Mouse (Mus musculus) embryonic facial prominence, embryonic 11.5 days (tissue): ENCODE results near the gene Lhfp. TPM values are rescaled to one million over a fixed set of nuclear protein-coding genes. Genes with fewer than 3 reads are reported as not detected.
A peak's percentile ranks its signal among the peaks of the same experiment; 100 is the strongest.
"Not testable (repeated sequence)": the region's sequence is repeated elsewhere in the genome, so short reads cannot be mapped to it uniquely, and the experiment has no call there.

Experiments used
- ATAC-seq: fragments of 200-750 bp; cut with Nextera tagmentation; replicated peaks from 2 replicates; pipeline ENCODE4 v1.8.0; 2017; ENCODE audit warnings: low read depth; ENCODE audit not compliant: insufficient number of reproducible peaks, low FRiP score, low TSS enrichment
- DNase-seq: peaks from one replicate; pipeline ENCODE4 v3.0.0-alpha.2; 2015; ENCODE audit warnings: low spot score
- H3K27ac ChIP-seq: fragments of 300-500 bp; sonication (generic); replicated peaks from 2 replicates; pipeline ENCODE4 v1.5.1; 2014; ENCODE audit warnings: mild to moderate bottlenecking, low read depth, low read length, control low read depth
- H3K27me3 ChIP-seq: fragments of 300-500 bp; sonication (generic); 2 replicates; pipeline ENCODE4 v1.6.1; 2014; ENCODE audit warnings: mild to moderate bottlenecking, low read length, moderate library complexity, mixed read lengths; ENCODE audit not compliant: control insufficient read depth, insufficient read depth
- H3K36me3 ChIP-seq: fragments of 300-500 bp; sonication (generic); replicated peaks from 2 replicates; pipeline ENCODE4 v1.6.1; 2014; ENCODE audit warnings: low read depth, mild to moderate bottlenecking, low read length, moderate library complexity, mixed read lengths; ENCODE audit not compliant: control insufficient read depth, insufficient read depth
- H3K4me1 ChIP-seq: fragments of 300-500 bp; sonication (generic); 2 replicates; pipeline ENCODE4 v1.6.1; 2014; ENCODE audit warnings: low read length, mixed read lengths; ENCODE audit not compliant: control insufficient read depth, insufficient read depth
- H3K4me2 ChIP-seq: fragments of 300-500 bp; sonication (generic); 2 replicates; pipeline ENCODE4 v1.6.1; 2014; ENCODE audit warnings: low read depth, mild to moderate bottlenecking, control low read depth, low read length, moderate library complexity
- H3K4me3 ChIP-seq: fragments of 300-500 bp; sonication (generic); 2 replicates; pipeline ENCODE4 v1.5.1; 2014; ENCODE audit warnings: low read depth, low read length, control low read depth
- H3K9ac ChIP-seq: fragments of 300-500 bp; sonication (generic); replicated peaks from 2 replicates; pipeline ENCODE4 v1.6.1; 2014; ENCODE audit warnings: mild to moderate bottlenecking, control low read depth, low read length
- H3K9me3 ChIP-seq: fragments of 300-500 bp; sonication (generic); replicated peaks from 2 replicates; pipeline ENCODE4 v1.6.1; 2016; ENCODE audit warnings: mild to moderate bottlenecking, low read length, inconsistent platforms, mixed read lengths; ENCODE audit not compliant: control insufficient read depth
- WGBS: fragments of 180-500 bp; shearing (Covaris S2); extraction: QIAGEN DNeasy Blood & Tissue Kit; methylation state at CpG from one replicate; pipeline ENCODE4 v1.1.7; 2014; 5-methylcytosine and 5-hydroxymethylcytosine counted together
- polyA plus RNA-seq: library from polyadenylated mRNA; unstranded; fragments of >200 nt; fragmentation: Nextera tagmentation; extraction: Ambion mirVana; gene quantifications from 2 replicates; pipeline ENCODE4 v1.2.1, GENCODE M21; 2014

Gene Lhfp
- polyA plus RNA-seq, 1 experiment from 2014 or later: 29.2 TPM

DNA sequence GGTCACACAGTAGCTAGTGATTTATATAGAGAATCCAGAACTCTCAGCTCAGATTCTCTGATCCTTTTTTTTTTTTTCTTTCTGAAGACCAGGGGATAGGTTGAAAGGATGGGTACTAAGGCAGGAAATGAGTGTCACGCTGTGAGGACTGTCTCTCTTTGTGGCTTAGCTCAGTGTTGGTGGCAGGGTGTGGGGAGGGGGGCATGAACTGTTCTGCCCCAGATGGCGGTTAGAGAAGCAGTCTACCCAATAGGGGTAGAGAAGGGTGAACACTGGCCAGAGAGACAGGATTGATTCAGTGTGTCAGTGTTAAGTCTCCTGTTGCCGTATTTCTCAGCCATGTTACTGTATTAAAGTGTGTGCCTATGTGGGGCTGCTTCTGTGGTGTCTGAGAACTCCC is 189.2 kb downstream of the Lhfp start:
- no peaks in the 10 kb centered on the region for H3K4me1 ChIP-seq
- no peak for DNase-seq
- H3K9ac ChIP-seq: no peak overlapping the region
- WGBS: 64% methylated on average over 3 of the region's 3 CpGs
- no peaks in the 10 kb centered on the region for H3K9me3 ChIP-seq
- H3K27ac ChIP-seq: no peak overlapping the region
- H3K4me2 ChIP-seq: no peak overlapping the region
- no peak overlapping the region for H3K4me3 ChIP-seq
- H3K27me3 ChIP-seq: no peaks in the 10 kb centered on the region
- no peaks in the 10 kb centered on the region for H3K36me3 ChIP-seq
- no peak for ATAC-seq

DNA sequence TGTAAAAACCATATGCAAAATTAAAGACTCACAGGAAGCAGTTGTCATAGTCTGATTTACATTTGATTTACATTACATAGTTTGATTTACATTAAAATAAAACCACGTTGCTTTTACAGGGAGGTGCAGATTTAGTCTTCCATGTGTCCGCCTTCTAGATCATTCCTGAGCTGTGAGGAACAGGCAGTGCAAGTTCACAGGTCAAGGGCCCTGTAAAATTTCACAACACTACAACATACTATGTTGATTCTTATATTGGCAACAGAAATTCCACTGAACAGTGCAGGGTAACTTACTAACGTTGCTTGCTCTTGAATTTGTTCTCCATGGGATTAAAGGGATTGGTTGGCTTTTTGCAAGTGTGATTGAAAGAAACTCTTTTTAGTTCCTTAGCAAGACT is 189.8 kb downstream of the Lhfp start:
- no peak for DNase-seq
- H3K36me3 ChIP-seq: no peaks in the 10 kb centered on the region
- H3K4me3 ChIP-seq: no peak overlapping the region
- no peak overlapping the region for H3K9ac ChIP-seq
- no peak overlapping the region for H3K4me2 ChIP-seq
- WGBS: 57% methylated on average over 3 of the region's 3 CpGs
- H3K4me1 ChIP-seq: no peaks in the 10 kb centered on the region
- no peak overlapping the region for H3K27ac ChIP-seq
- no peaks in the 10 kb centered on the region for H3K9me3 ChIP-seq
- H3K27me3 ChIP-seq: no peaks in the 10 kb centered on the region
- ATAC-seq: no peak

DNA sequence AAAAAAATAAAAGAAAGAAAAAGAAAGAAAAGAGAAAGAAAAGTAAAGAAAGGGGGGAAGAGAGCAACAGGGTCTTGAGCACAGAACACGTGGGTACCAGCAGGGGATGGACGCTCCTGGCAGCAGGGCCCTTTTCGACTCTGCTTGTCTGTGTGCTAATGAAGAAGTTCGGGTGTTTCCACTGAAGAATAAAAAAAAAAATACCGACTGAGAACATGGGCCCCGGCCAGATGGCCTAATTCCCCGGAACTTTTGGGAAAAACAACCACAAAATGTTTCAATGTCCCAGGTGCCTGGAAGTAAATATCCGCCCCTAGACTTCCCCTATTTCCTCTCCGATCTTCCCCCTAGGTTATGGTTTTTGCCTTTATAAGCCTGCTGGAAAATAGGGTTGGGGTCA is 191.1 kb downstream of the Lhfp start:
- not testable (repeated sequence) for DNase-seq, ATAC-seq, H3K4me2 ChIP-seq, H3K9me3 ChIP-seq, H3K27ac ChIP-seq, H3K27me3 ChIP-seq, H3K36me3 ChIP-seq, H3K9ac ChIP-seq, H3K4me1 ChIP-seq, H3K4me3 ChIP-seq
- 89% methylated on average over 9 of the region's 9 CpGs for WGBS

DNA sequence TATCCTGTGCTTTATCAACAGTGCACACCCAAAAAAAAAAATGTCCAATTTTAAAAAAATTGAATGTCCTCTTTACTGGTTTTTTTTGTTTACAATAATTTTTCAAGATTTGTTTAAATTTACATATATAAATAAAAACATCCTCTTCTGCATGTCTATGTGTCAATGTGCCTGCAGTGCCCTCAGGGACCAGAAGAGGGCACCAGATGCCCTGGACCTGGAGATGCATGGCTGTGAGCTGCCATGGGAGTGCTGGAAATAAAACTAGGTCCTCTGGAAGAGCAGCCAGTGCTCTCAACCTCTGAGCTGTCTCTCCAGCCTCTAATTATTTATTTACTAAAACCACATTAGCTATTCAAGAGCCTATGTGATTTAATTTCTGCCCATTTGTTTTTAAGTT is 193.4 kb downstream of the Lhfp start:
- Histone ChIP-seq H3K27ac (no peak overlapping the region), H3K9ac (no peak overlapping the region), H3K27me3 (no peaks in the 10 kb centered on the region), H3K9me3 (no peaks in the 10 kb centered on the region), H3K4me2 (no peak overlapping the region), H3K36me3 (no peaks in the 10 kb centered on the region), H3K4me1 (no peaks in the 10 kb centered on the region), H3K4me3 (no peak overlapping the region)
- ATAC-seq: no peak
- DNase-seq: no peak

DNA sequence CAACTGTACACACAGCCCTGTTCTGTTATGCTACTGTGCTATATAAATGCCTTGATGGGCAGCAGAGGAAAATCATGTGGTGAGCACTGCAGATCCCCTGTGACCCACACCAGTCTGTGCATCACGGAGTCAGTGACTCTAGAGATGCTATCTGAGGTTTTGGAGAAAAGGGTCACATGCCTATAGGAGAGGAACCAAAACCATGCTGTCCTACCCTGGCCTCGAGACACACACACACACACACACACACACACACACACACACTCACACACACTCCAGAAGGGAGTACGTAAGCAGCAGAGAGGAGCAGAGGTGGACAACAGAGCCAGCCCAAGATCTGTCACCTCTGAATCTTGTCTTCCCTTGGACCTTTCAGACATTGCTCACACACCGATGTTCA is 195.1 kb downstream of the Lhfp start:
- no peak for ATAC-seq
- Histone ChIP-seq H3K9ac (no peak overlapping the region), H3K27ac (no peak overlapping the region), H3K4me2 (no peak overlapping the region), H3K4me1 (no peaks in the 10 kb centered on the region), H3K36me3 (no peaks in the 10 kb centered on the region), H3K9me3 (no peaks in the 10 kb centered on the region), H3K4me3 (no peak overlapping the region), H3K27me3 (no peaks in the 10 kb centered on the region)
- 91% methylated on average over 4 of the region's 4 CpGs for WGBS
- no peak for DNase-seq

DNA sequence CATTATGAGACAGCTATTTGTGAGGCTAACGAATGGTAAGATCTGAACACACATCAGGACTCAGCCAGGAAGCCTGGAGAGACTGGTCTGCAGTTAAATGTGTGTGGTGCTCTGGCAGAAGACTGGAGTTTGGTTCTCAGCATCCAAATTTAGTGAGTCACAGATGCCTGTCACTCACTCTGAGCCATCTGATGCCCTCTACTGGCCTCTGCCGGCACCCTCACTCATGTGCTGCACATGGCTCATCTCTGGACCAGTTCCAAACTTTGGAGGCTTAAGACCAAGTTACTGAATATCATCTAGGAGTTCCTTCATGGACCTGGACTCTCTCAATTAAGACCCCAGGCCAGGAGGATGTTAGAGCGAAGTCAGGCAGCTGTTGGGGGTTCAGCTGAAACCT is 198.8 kb downstream of the Lhfp start:
- 76% methylated on average over 3 of the region's 3 CpGs for WGBS
- no peaks in the 10 kb centered on the region for H3K4me1 ChIP-seq
- no peak overlapping the region for H3K9ac ChIP-seq
- ATAC-seq (no peak), DNase-seq (no peak)
- H3K4me2 ChIP-seq: no peak overlapping the region
- no peak overlapping the region for H3K27ac ChIP-seq
- no peaks in the 10 kb centered on the region for H3K36me3 ChIP-seq
- no peaks in the 10 kb centered on the region for H3K27me3 ChIP-seq
- H3K4me3 ChIP-seq: no peak overlapping the region
- H3K9me3 ChIP-seq: no peaks in the 10 kb centered on the region

DNA sequence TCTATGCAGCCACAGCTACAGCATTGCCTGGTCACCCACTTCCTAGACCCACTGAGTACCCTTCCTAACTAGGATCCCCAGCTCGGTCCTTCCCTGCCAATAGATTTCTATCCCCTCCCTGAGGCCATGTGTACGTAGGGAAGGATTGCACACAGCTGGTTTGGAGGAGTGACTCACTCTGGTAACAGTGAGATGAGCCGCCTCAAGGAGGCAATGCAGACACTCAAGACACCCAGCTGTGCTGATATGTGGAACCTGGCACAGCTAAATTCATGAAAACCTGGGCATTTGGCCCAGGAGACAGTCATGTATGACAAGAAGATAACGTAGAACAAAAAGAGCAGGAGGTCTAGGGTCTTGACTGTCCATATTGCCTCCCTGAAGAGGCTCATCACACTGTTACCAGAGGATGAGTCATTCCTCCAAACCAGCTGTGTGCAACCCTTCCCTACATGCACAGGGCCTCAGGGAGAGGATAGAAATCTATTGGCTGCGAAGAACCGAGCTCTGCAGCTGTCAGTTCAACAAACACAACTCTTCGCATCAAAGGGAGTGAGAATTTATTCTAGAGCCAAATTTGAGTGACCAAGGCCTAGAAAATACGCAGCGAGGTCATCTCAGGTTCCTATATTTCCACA is 204.4 kb downstream of the Lhfp start:
- DNase-seq: no peak
- Histone ChIP-seq H3K27me3 (no peaks in the 10 kb centered on the region), H3K4me2 (no peak overlapping the region), H3K9ac (no peak overlapping the region), H3K4me3 (no peak overlapping the region), H3K4me1 (no peaks in the 10 kb centered on the region), H3K27ac (no peak overlapping the region), H3K9me3 (no peaks in the 10 kb centered on the region), H3K36me3 (no peaks in the 10 kb centered on the region)
- ATAC-seq: no peak
- WGBS: 84% methylated on average over 9 of the region's 9 CpGs

DNA sequence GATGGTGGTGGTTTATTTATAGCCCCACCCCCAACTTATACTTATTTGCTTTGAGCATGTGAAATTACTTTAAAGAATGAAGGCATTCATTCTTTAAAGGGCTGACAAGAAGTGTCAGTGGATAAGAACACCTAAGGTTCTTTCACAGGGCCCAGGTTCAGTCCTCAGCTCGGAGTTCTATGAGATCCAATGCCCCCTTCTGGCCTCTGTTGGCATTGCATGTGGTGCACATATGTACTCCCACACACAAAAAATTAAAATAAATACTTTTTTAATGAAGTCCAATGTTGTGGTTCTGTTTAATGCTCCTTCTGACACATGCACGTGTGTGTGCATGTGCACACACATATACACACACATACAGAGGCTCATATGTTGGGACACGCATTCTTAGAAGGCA is 205.8 kb downstream of the Lhfp start:
- DNase-seq (peak; percentile 67), ATAC-seq (no peak)
- 70% methylated on average over 3 of the region's 3 CpGs for WGBS
- Histone ChIP-seq H3K36me3 (no peaks in the 10 kb centered on the region), H3K27ac (no peak overlapping the region), H3K4me2 (no peak overlapping the region), H3K9me3 (no peaks in the 10 kb centered on the region), H3K9ac (no peak overlapping the region), H3K4me1 (no peaks in the 10 kb centered on the region), H3K4me3 (no peak overlapping the region), H3K27me3 (no peaks in the 10 kb centered on the region)
